Mouse (Mus musculus): Measurements from ENCODE around the gene Slc25a17. TPM values are rescaled to one million over a fixed set of nuclear protein-coding genes. Genes with fewer than 3 reads are reported as not detected.

Gene Slc25a17
- total and polyA plus RNA-seq, 2 experiments = 30.2 to 67.8 TPM

GRCm38 (mm10) chr15:81306501-81306900 is 54.1 kb downstream of the Slc25a17 start:
- Histone ChIP-seq H3K27ac (replicated peaks; ENCODE audit: insufficient read depth, low read depth, low read length) (no peak overlapping the region), H3K9ac (ENCODE audit: low read depth, low read length) (no peak overlapping the region), H3K36me3 (ENCODE audit: control insufficient read depth, insufficient read depth, low read length) (no peaks in the 10 kb centered on the region), H3K27me3 (ENCODE audit: control insufficient read depth, insufficient read depth, low read length) (no peaks in the 10 kb centered on the region), H3K4me3 (ENCODE audit: insufficient read depth, low read depth, low read length) (no peak overlapping the region), H3K4me1 (ENCODE audit: control insufficient read depth, insufficient read depth, low read length) (peaks cover 2% of the 10 kb centered on the region; the same call in 1 of the 2 replicates), H3K79me2 (ENCODE audit: control insufficient read depth, insufficient read depth, low read length) (no peaks in the 10 kb centered on the region)
- WGBS = 93% methylated on average over 6 of the region's 6 CpGs
- TF ChIP-seq CTCF (IDR thresholded peaks at IDR 0.05; ENCODE audit: low read depth, low read length) (no peak), POLR2A (IDR thresholded peaks at IDR 0.05; ENCODE audit: extremely low read depth, insufficient read depth, low read length) (no peak)
- DNase-seq (ENCODE audit: extremely low read depth, low read depth, low spot score) = no peak

GRCm38 (mm10) chr15:81305035-81305434 is 55.6 kb downstream of the Slc25a17 start:
- H3K79me2 ChIP-seq (ENCODE audit: control insufficient read depth, insufficient read depth, low read length) = no peaks in the 10 kb centered on the region
- no peak overlapping the region for H3K9ac ChIP-seq (ENCODE audit: low read depth, low read length)
- peaks cover 8% of the 10 kb centered on the region for H3K4me1 ChIP-seq (ENCODE audit: control insufficient read depth, insufficient read depth, low read length)
- DNase-seq (ENCODE audit: extremely low read depth, low read depth, low spot score) = no peak
- no peaks in the 10 kb centered on the region for H3K27me3 ChIP-seq (ENCODE audit: control insufficient read depth, insufficient read depth, low read length)
- H3K4me3 ChIP-seq (ENCODE audit: insufficient read depth, low read depth, low read length) = no peak overlapping the region
- TF ChIP-seq CTCF (IDR thresholded peaks at IDR 0.05; ENCODE audit: low read depth, low read length) = no peak
- TF ChIP-seq POLR2A (IDR thresholded peaks at IDR 0.05; ENCODE audit: extremely low read depth, insufficient read depth, low read length) = no peak
- 70% methylated on average over 8 of the region's 8 CpGs for WGBS
- H3K36me3 ChIP-seq (ENCODE audit: control insufficient read depth, insufficient read depth, low read length) = no peaks in the 10 kb centered on the region
- H3K27ac ChIP-seq (replicated peaks; ENCODE audit: insufficient read depth, low read depth, low read length) = no peak overlapping the region

- H3K4me3 ChIP-seq (ENCODE audit: insufficient read depth, low read depth, low read length) = no peak overlapping the region
- TF ChIP-seq POLR2A (IDR thresholded peaks at IDR 0.05; ENCODE audit: extremely low read depth, insufficient read depth, low read length) = no peak
- TF ChIP-seq CTCF (IDR thresholded peaks at IDR 0.05; ENCODE audit: low read depth, low read length) = no peak
- WGBS = 91% methylated on average over 7 of the region's 7 CpGs
- no peak overlapping the region for H3K27ac ChIP-seq (replicated peaks; ENCODE audit: insufficient read depth, low read depth, low read length)
- no peaks in the 10 kb centered on the region for H3K79me2 ChIP-seq (ENCODE audit: control insufficient read depth, insufficient read depth, low read length)
- no peaks in the 10 kb centered on the region for H3K27me3 ChIP-seq (ENCODE audit: control insufficient read depth, insufficient read depth, low read length)
- no peak for DNase-seq (ENCODE audit: extremely low read depth, low read depth, low spot score)
- H3K9ac ChIP-seq (ENCODE audit: low read depth, low read length) = no peak overlapping the region
- H3K36me3 ChIP-seq (ENCODE audit: control insufficient read depth, insufficient read depth, low read length) = no peaks in the 10 kb centered on the region
- H3K4me1 ChIP-seq (ENCODE audit: control insufficient read depth, insufficient read depth, low read length) = peaks cover 13% of the 10 kb centered on the region
Measured at GRCm38 (mm10) chr15:81304006-81304405, 56.6 kb downstream of the Slc25a17 start.

- Histone ChIP-seq H3K9ac (ENCODE audit: low read depth, low read length) (no peak overlapping the region), H3K4me1 (ENCODE audit: control insufficient read depth, insufficient read depth, low read length) (peaks cover 13% of the 10 kb centered on the region), H3K79me2 (ENCODE audit: control insufficient read depth, insufficient read depth, low read length) (no peaks in the 10 kb centered on the region), H3K27ac (replicated peaks; ENCODE audit: insufficient read depth, low read depth, low read length) (no peak overlapping the region), H3K27me3 (ENCODE audit: control insufficient read depth, insufficient read depth, low read length) (no peaks in the 10 kb centered on the region), H3K36me3 (ENCODE audit: control insufficient read depth, insufficient read depth, low read length) (no peaks in the 10 kb centered on the region), H3K4me3 (ENCODE audit: insufficient read depth, low read depth, low read length) (no peak overlapping the region)
- TF ChIP-seq CTCF (IDR thresholded peaks at IDR 0.05; ENCODE audit: low read depth, low read length) = peak; percentile 25; the same call in 1 of the 2 replicates
- no peak for TF ChIP-seq POLR2A (IDR thresholded peaks at IDR 0.05; ENCODE audit: extremely low read depth, insufficient read depth, low read length)
- 51% methylated on average over 13 of the region's 13 CpGs for WGBS
- DNase-seq (ENCODE audit: extremely low read depth, low read depth, low spot score) = peak; percentile 29
Measured at GRCm38 (mm10) chr15:81302151-81302808, 58.3 kb downstream of the Slc25a17 start.

- no peak overlapping the region; the same call in 1 of the 2 replicates for H3K27ac ChIP-seq (replicated peaks; ENCODE audit: insufficient read depth, low read depth, low read length)
Measured at GRCm38 (mm10) chr15:81301193-81302070, 59.2 kb downstream of the Slc25a17 start.

More at GRCm38 (mm10) chr15:81301193-81302070, 59.2 kb downstream of the Slc25a17 start:
- WGBS = 74% methylated on average over 16 of the region's 16 CpGs
- peak; percentile 33 for DNase-seq (ENCODE audit: extremely low read depth, low read depth, low spot score)
- no peak overlapping the region for H3K9ac ChIP-seq (ENCODE audit: low read depth, low read length)
- no peaks in the 10 kb centered on the region for H3K79me2 ChIP-seq (ENCODE audit: control insufficient read depth, insufficient read depth, low read length)
- no peaks in the 10 kb centered on the region for H3K27me3 ChIP-seq (ENCODE audit: control insufficient read depth, insufficient read depth, low read length)
- TF ChIP-seq POLR2A (IDR thresholded peaks at IDR 0.05; ENCODE audit: extremely low read depth, insufficient read depth, low read length) (no peak), CTCF (IDR thresholded peaks at IDR 0.05; ENCODE audit: low read depth, low read length) (no peak)
- H3K36me3 ChIP-seq (ENCODE audit: control insufficient read depth, insufficient read depth, low read length) = no peaks in the 10 kb centered on the region
- H3K4me3 ChIP-seq (ENCODE audit: insufficient read depth, low read depth, low read length) = no peak overlapping the region
- H3K4me1 ChIP-seq (ENCODE audit: control insufficient read depth, insufficient read depth, low read length) = peaks cover 13% of the 10 kb centered on the region
